ENCODE assay signal across 14 mouse cellular contexts in the genomic region with DNA sequence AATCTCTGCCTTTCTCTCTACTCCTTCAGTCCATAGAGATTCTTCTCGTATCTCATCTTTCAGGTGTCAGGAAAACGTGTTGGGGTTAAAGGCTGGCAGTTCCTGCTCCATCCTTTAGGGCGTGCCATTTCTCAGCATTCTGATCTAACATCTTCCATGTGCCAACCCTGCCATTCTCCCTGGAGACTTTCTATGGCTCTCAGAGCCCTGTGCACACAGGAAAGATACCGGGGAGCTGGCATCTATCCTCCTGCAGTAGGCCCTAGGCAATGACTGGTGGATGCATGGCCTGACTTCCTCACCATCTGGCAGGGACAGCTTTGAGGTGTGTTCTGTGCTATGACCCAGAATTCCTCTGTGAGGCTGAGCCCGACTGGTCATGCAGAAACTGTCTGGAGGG. TPM values are rescaled to one million over a fixed set of nuclear protein-coding genes. Genes with fewer than 3 reads are reported as not detected.
A peak's percentile ranks its signal among the peaks of the same experiment; 100 is the strongest.
DNase-seq lines count a peak whose midpoint lies in the region; ATAC-seq lines count a peak whose summit lies in the region.
"Had no signal": no experiment of that assay in that cellular context is flagged by ENCODE, and none has a peak within 500 bp of the region (broad histone marks: within the 10 kb centered on the region; RNA-seq: fewer than 3 reads in every experiment).

No protein-coding gene starts in this region.

- intact Hi-C loops in left cerebral cortex, postnatal 4 days (cut with DNase I): no loop called here

- no peak for DNase-seq in frontal cortex, postnatal 10 days (ENCODE audit: low spot score in 2 of 2)
- DNase-seq in left cerebral cortex, postnatal 4 days: peak; percentile 68
- DNase-seq in left cerebral cortex, adult 9 months (ENCODE audit: low spot score in 2 of 2): no peak
- peak; percentile 39 for DNase-seq in MN1 (ENCODE audit: low spot score)
- DNase-seq in embryo, embryonic 10.5 days (ENCODE audit: low spot score): no peak
- DNase-seq: gastrocnemius, postnatal 14 days had no signal

- 0 out of 2 replicates have a peak, but pooled peaks have one; percentile 51 for ATAC-seq in frontal cortex, adult (ENCODE audit: low TSS enrichment)
- peak; percentile 37; the same call in 1 of the 2 replicates for ATAC-seq in megakaryocyte progenitor cell, adult 5-6 weeks (replicated peaks; ENCODE audit: poor library complexity)
- ATAC-seq: forebrain, embryonic 16.5 days; midbrain, embryonic 15.5 days; Patski had no signal

RNA-seq across cellular contexts. Expression of a gene that starts 28.4 kb away (rescaled TPM):
- not detected for total RNA-seq in left cerebral cortex, postnatal 4 days (2021)
- total RNA-seq in megakaryocyte progenitor cell, adult 5-6 weeks (2015): not detected in 2 replicates
- total RNA-seq in megakaryocyte progenitor cell, adult 5-6 weeks (2017): not detected in 2 replicates
- total RNA-seq: gastrocnemius, postnatal 14 days; hematopoietic stem cell, adult 5-6 weeks; layer of hippocampus, adult 18-20 months; left cerebral cortex, postnatal 14 days had no signal

RNA-seq across cellular contexts. Expression of a gene that starts 53.1 kb away (rescaled TPM):
- 100 to 1,000 TPM; 115 to 118 TPM for total RNA-seq in left cerebral cortex, postnatal 4 days (2021)
- total RNA-seq in megakaryocyte progenitor cell, adult 5-6 weeks (2015): 267 and 292 TPM in 2 replicates
- total RNA-seq in megakaryocyte progenitor cell, adult 5-6 weeks (2017): 122 and 151 TPM in 2 replicates

RNA-seq across cellular contexts. Expression of a gene that starts 53.8 kb away (rescaled TPM):
- 10 to 100 TPM; 24.4 to 27.4 TPM for total RNA-seq in left cerebral cortex, postnatal 4 days (2021)
- total RNA-seq in megakaryocyte progenitor cell, adult 5-6 weeks (2015): 17.3 and 25.5 TPM in 2 replicates
- 20.5 and 25.3 TPM in 2 replicates for total RNA-seq in megakaryocyte progenitor cell, adult 5-6 weeks (2017)

RNA-seq across cellular contexts. Expression of a gene that starts 58.3 kb away (rescaled TPM):
- total RNA-seq in left cerebral cortex, postnatal 4 days (2021): 1 to 10 TPM; 5.6 to 6.9 TPM
- total RNA-seq in megakaryocyte progenitor cell, adult 5-6 weeks (2015): 2.7 and 3.5 TPM in 2 replicates
- total RNA-seq in megakaryocyte progenitor cell, adult 5-6 weeks (2017): 6.2 and 6.5 TPM in 2 replicates

RNA-seq across cellular contexts. Expression of a gene that starts 58.4 kb away (rescaled TPM):
- 10 to 100 TPM; 65.6 to 71.2 TPM for total RNA-seq in left cerebral cortex, postnatal 4 days (2021)
- total RNA-seq in megakaryocyte progenitor cell, adult 5-6 weeks (2015): 70.2 and 77.7 TPM in 2 replicates
- total RNA-seq in megakaryocyte progenitor cell, adult 5-6 weeks (2017): 60.2 and 60.6 TPM in 2 replicates

Comparison
In these comparisons a context has a peak if more than half of its experiments do, and no peak if none do; other contexts are left out.
1. DNase-seq: peak in left cerebral cortex, postnatal 4 days (single experiment) and MN1 (single experiment); none in frontal cortex, postnatal 10 days (0 of 2), left cerebral cortex, adult 9 months (0 of 2) and embryo, embryonic 10.5 days (single experiment).